Mouse (Mus musculus): Measurements from ENCODE around the gene Ets1.

The Ets1 gene

DNA sequence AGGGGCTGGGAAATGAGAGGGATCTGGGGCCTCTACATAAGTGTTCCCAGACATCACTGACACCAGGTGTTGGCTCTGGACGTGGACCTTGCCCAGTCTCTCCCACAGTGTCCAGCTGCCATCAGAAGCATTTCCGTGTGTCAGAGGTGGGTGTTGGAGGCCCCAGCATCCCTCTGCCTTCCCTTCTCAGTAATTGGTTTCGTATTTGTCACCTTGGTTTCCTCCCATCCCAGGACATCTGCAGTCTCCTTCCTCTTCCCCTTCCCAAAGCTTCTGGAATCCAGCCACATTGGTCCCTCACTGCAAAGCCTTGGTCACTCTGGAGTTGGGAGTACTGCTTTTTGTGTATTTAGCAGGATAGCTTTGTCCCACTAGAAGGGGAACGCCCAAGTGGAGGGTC is 75.7 kb downstream of the Ets1 start:
- no peak for DNase-seq (ENCODE audit: low read depth, low spot score)

DNA sequence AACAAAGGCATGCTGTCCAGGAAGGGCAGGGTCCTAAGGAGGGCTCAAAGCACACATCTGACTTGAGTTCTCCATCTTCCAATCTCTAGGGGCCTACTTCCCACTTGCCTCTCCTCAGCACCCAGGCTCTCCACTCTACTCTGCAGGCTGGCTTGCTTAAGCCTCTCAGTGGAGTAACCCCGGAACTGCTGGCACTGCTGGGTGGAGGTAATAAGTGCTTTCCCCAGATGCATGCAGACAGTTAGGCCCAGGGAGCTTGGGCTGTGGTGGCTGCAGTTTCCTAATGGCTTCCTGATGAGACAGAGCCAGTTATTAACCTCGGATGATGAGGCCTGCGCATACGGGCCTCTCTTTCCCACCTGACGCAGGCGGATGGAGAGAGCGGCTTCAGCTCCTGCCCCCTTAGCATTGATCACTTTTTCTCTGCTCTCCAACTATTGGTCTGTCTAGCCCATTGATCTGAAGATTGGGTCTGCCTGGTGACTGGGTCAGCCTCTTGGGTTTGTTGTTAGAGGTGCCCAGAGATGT is 76.4 kb downstream of the Ets1 start:
- no peak for DNase-seq (ENCODE audit: low read depth, low spot score)

DNA sequence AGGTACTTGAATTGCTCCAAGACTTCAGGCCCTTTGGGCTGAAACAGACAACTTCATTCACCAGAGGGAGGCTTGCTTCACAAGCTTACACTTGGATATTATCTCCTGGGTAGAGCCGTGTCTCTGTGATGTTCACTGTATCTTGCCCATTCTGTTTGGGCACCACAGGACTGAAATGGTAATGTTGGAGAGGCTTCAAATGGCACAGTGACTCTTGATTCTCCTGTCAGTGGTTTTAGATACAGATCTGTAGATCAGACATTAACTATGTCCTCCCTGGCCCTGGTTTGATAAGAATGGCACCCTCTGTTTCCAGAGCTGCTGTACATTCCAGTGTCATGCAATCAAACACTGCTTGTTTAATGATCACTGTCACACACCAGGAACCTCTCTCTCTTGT is 77.1 kb downstream of the Ets1 start:
- DNase-seq (ENCODE audit: low read depth, low spot score), result no peak

DNA sequence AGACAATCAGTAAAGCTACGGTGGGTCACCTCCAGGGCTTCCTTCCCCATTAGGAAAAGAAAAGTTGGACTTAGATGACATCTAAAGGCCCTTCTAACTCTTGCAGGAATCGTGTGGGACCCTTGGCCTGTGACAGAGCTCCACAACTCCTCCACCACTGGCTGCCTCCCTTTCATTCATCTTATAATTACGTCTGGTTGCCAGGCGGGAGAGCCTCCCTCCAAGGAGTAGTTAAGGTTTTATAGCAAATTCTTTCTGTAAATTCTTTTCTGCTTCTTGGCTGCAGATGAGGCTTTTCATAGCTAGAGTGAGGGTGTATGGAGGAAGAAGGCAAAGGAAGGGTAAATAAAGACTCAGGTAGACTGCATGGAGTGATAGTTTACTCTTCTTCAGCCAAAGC is 77.8 kb downstream of the Ets1 start:
- no peak for DNase-seq (ENCODE audit: low read depth, low spot score)

DNA sequence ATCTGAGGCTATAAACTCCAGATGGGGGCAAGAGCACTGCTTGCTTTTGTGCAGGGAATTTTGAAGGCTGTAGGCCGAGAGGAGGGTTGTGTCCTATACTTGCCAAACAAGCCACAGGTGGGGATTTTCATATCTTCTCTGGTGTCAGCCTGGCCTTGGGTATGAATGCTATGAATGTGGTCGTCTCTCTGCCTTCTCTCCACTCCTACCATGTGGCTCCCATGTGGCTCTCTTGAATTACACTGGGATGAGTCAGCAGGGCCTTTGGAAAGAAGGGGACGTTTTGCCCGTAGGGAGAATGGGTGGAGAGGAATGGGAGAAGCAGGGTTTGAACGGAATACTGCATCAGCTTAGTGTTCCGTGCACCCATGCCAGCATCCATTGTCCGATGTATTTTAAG is 78.5 kb downstream of the Ets1 start:
- no peak for DNase-seq (ENCODE audit: low read depth, low spot score)

DNA sequence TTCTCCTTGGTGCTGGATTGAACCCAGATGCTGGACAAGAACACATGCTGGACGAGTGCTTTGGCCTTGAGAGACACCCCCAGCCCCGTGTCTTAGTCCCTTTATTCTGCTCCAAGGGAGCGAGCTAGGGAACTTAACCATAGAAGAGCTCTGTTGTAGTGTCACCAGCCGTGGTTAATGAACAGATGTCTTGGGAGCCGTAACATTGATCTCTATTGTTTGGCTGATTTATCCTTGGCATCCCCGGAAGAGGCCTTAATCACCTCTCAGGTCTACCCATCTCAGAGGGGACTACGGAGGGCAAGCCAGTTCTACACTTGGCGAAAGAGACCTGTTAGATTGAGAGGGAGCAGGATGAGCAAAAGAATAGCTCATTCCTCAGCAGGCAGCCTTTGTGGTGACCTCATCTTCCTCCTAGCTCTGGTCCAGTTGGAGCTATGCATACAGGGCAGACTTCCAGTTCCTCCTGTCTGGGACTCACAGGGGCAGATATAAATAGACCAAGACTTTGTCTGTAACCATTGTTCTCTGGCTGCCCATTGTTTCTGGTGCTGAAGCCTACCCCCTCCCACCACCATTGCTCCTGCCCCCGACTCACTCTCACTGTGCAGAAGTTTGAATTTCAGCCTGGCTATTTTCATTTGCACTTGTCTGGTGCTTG is 79.9 kb downstream of the Ets1 start:
- no peak for DNase-seq (ENCODE audit: low read depth, low spot score)

DNA sequence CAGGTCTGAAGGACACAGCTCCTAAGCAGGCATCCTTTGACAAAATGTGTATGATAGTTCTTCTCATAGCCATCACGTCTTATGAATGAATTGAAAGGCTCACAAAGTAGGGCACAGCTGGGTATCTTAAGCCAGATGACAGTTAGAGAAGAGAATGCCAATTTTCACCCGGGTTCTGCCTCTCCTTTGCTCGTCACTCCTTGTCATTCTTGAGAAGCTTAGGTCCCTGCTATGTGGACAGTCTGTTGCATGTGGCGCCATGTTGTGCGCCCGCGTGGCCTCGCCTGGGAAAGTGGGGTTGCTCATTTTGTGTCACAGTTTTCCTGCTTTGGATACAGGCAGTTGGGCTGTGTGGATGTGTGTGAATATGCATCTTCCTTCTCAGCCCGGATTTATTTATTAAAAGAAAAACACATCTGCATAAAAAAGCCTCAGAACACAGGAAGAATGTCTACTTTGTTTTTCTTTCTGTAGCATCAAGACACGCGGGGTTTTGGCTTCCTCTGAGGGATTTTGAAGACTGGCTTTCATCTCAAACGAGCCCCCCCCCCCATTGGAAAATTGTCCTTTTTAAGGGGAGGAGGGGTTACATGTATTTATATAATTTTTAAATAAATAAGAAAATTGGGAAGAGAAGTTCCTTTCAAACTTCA is 81.4 kb downstream of the Ets1 start:
- no peak for DNase-seq (ENCODE audit: low read depth, low spot score)

DNA sequence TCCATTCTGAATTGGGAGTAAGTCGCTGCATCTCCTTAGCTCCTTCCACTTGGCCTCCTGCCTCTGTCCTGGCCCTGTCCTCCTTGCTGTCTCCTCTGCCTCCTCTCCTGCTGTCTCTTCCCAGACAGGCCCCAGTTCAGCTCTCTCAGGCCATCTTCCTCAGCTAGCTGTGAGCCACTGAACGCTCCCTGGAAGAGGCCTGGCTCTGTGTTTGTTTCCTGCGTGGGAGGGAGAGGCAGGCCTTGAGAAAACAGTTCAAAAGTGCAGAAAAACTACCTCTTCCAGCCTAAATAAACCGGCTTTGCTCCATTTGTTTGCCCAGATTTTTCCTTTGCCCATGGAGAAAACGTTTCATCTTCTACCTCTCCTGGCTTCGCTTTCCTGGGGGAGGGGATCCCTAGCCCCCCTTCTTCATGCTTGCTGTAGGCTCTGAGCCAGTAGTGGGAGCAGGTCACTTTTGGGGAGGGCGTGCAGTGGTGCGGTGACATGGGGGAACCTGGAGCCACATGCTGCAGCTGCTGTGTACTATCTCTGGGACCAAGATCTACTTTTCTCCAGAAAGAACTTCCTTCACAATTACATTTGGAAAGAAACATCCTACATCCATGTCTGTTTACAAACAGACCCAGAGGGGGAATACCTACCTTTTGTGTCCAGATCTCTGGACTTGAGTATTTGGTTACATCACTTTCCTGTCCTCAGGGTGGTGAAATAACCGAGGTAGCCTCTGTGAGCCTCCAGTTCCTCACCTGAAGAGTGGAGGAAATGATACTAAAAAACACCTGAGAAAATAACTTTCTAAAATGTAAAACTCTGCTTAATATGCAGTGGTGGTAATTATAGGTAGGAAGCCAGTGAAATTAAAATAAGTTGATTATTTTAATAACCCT is 82.2 kb downstream of the Ets1 start:
- no peak for DNase-seq (ENCODE audit: low read depth, low spot score)

DNA sequence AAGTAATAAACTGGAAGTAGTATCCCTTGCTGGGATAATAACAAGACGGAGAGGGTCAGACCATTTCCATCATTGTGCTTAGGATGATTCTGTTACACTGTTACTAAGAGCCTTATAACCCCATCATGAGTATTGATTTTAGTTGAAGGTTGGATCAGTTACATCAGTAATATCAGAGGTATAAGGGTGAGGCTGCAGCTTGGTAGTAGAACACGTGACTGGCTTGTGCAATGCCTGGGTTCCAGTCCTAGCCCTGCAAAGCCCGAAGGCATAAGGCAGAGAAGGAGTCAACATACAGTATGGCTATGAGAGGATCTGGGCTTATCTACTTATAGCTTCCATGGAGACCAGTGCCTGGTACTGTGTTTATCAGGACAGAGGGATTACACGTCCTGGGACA is 82.8 kb downstream of the Ets1 start:
- DNase-seq (ENCODE audit: low read depth, low spot score), result no peak

DNA sequence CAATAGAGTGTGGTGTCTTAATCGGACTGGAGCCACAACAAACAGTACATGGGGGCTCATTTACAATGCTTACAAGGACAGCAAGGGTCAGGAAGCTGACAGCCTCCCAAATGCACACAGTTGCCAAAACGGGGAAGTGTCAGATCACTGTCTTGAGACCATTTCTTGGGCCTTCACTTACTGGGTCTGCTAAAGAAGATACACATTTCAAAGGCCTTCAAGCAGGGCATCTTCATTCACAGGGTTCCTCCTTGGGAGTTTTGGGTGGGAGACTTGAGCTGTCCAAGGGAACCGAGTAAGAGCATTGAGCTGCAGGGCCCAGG is 83.9 kb downstream of the Ets1 start:
- no peak for DNase-seq (ENCODE audit: low read depth, low spot score)

DNA sequence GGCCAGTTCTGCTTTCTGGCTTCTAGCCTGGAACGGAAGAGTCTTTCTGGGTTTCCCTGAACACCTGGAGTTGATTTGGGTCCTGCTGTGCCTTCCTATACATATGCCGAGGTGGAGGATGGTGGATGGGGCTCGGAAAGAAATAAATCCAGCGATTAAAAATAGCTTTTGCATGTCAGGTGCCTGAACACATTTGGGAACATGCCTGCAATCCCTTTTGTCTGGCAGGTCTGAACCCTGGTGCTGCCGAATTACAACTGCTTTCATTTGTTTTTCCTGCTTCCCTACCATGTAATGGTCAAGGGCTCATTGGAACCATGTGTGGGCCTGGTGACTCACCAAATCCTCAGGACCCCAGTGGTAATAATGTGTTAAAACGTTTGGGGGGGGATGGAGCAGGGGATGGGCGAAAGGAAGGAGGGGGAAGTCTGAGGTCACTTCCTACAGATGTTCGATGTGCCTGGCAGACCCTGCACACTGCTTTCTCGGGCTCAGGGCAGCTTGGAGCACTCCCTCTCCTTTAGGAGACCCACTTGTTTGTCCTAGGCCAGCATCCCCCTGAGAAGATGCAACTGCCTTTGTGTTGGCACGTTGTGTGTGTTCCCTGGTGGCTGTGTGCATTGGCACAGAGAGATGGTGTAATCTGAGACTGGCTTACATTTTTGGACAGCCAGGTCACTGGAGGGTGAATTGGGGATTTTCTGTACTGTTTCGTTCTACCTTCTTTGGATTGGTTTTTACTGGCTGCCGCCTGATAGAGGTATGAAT is 84.4 kb downstream of the Ets1 start:
- no peak for DNase-seq (ENCODE audit: low read depth, low spot score)

DNA sequence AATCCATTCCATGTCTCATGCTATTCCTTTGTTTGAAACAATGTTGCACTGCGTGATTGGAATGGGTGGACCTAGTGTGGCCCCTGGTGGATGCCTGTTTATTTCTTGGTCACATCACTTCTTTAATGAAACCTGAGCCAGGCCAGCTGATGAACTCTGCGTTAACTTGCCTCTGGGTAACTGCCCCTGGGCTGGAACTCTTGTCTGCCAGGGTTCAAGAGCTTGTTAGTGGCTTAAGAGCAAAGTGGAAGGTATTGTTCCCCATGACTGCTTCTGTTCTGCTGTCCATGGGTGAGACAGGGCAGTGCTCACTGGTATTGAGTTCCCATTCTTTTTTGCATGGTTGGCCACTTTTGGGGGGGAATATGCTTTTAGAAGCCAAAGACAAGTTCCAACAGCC is 85.1 kb downstream of the Ets1 start:
- no peak for DNase-seq (ENCODE audit: low read depth, low spot score)

DNA sequence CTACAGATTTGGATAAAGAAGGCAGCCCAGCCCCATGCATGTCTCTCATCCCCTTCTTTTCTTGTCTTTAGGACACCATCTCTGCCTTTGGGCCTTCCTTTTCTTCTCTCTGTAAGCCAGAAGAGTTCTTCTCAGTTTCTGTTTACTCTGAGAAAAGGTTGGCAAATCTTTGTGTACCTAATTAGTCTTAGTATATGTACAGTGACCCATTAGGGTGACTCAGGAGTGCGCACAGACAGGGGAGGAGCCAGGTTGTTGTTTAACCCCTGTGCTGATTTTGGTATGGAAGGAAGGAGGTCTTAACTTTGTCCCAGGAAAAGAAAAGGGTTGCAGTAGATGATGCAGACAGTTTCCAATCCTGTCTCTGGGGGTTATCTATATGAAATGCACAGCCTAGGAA is 86.2 kb downstream of the Ets1 start:
- DNase-seq (ENCODE audit: low read depth, low spot score), result no peak

DNA sequence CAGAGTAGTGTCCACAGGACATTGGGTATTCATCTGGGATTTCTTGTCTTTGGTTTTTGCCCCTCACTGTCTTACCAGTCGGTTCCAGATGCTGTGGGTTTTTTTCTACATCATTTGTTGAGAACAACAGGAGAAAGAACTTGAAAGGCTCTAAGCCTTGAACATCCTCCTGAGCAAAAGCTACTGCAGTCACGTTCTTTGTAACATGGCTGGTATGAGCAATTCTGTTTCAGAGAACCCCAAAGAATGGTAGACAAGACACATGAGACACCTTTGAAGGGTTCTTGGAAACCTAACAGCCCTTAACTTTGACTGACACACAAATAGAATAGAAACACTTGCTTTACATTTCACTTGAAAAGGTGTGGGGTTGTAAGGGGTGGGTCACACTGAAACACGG is 86.9 kb downstream of the Ets1 start:
- no peak for DNase-seq (ENCODE audit: low read depth, low spot score)

DNA sequence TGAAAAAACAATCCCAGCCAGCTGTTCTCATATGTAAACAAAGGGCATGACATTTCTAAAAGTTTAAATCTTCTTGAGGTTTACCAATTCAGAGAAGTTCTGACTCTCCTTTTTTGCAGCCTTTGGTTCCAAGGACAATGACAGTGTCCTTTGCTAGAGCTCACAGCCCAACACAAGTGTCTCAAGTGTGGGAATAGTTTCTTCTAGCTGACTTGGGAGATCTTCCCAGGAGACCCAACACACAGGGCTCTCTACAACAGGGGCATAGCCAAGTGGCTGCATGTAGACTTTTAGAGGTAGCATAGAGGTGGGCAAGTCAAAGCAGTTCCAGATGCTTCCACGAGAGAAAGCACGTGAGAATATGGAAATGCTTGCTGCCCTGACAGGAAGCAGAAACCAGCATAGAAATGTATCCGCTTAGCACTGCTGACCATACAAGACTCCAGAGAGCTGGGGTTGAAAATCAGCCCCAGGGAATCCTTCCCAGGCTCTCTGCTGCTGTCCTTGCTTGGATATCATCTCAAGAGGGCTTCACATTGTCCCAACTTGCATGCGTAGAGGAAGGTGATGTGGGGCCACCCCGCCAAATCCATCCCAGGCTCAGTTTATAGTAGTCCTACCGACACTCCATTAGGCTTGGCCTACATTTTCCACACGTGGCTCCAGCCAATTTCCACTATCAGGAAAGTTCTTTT is 88.3 kb downstream of the Ets1 start:
- no peak for DNase-seq (ENCODE audit: low read depth, low spot score)

DNA sequence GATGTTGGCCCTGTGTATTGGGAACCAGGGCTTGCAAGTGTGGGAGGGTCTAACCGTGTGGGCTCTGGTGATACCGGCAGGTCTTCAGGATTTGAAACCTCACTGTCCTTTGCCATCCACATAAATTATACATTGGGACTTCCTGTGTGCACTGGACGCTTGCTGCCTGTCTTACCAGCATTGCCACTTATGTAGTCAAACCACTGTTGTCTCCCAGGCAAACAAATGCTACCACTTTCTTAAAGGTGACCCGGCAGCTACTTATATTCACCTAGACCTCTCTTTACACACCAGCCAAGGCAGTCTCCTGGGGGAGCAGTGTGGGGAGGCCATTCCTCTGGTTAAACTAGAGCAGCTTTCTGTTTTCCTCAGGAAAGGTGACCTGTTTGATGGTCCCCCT is 89.9 kb downstream of the Ets1 start:
- no peak for DNase-seq (ENCODE audit: low read depth, low spot score)

DNA sequence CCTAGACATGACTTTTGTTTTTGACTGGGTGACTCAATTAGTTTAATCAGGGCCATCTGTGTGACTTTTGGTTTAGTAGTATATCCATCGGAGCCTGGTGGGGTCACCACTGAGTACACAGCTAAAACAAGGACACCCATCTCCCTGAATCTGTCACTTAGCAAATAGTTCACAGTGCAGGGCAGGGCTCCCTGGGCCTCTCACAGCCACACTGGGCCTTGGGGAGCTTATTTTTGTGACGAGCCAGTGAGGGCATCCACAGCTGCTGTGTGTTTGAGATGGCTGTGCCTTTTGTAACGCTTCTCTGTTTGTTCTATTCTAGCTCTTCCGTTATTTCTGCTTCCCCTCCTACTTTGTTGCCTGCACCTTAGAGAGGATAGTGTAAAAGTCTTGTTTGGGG is 90.6 kb downstream of the Ets1 start:
- DNase-seq (ENCODE audit: low read depth, low spot score), result no peak

DNA sequence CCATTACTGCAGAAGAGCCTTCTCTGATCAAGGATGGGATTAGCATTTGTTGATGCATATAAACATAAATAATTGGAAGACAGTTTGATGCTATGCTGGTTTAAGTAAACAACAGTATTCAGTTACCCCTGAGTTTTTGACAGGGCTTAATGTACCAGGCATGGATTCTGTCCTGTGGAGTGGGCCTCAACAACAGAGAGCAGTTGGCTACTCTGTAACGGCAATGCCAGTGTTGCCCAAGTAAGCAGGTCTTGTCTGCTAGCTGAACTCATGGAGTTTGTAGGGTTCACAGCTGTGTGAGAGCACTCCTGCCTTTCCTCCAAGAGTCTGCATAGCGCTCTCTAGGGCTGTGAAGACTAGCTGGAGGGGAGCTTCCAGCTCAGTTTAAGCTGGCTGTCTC is 91.0 kb downstream of the Ets1 start:
- DNase-seq (ENCODE audit: low read depth, low spot score), result no peak

DNA sequence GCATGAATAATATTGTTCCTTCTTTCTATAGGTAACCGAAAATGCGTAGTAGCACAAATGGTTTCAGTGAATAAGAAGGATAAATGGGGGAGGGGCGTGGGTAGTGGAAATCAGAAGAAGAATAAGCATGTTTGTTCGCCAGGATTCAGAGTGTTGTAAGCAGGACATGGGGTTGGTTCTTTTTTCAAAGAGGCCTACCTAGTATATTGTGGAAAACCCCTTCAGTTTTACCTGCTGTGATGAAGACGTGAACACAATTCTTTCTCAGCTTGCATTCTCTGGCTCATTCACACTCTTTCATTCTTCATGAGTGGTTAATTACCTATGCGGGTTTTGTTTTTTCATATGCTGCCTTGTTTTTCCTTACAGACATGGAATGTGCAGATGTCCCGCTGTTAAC is 92.3 kb downstream of the Ets1 start:
- no peak for DNase-seq (ENCODE audit: low read depth, low spot score)

DNA sequence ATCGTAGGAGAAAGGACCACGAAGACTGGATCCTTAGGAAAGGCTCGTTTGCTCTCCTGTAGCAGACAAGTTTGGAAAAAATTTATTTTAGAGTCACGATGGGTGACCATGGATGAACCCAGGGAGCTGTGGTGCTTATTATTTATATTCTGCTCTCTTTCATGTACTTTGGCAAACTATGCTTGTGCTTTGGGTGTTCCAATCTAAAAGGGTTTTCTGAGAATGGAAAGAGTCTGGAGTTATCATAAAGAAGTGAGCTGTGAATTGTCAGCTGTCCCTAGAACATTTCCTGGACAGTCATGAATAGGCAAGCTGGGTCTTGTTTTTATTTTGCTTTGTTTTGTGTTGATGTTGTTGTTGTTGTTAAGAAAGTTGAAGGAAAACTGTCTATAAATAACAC is 92.8 kb downstream of the Ets1 start:
- no peak for DNase-seq (ENCODE audit: low read depth, low spot score)

DNA sequence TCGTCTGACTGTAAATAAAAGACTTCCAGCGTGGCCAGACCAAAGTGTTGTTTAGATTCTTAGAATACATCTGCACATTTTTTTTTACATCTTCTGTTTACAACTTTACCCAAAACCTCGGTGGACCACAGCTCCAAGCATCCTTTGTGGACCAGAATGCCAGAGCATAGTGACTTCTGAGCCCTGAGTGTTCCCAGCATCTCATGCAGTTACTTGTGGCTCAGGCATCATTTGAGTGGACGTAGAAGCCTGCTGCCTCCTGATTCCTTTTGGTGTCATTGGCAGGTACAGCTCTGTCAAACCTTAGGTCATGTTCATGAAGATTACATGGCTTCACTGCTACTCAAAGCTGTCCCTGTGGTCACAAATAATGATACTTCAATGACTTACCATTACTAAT is 93.2 kb downstream of the Ets1 start:
- no peak for DNase-seq (ENCODE audit: low read depth, low spot score)

All from retina, postnatal 7 days (tissue).